Mouse (Mus musculus) lung, postnatal 0 days (tissue): ENCODE measurements around the gene Ccdc63. TPM values are rescaled to one million over a fixed set of nuclear protein-coding genes. Genes with fewer than 3 reads are reported as not detected.

Source experiments
- ATAC-seq: fragments of 200-750 bp; cut with Nextera tagmentation; 2 replicates; pipeline ENCODE4 v1.8.0; 2017; ENCODE audit warnings: moderate library complexity
- DNase-seq: peaks from one replicate; pipeline ENCODE4 v3.0.0-alpha.2; 2016; ENCODE audit warnings: low spot score
- H3K27ac ChIP-seq: fragments of 300-500 bp; sonication (generic); 2 replicates; pipeline ENCODE4 v1.5.1; 2014; ENCODE audit warnings: antibody characterized with exemption, mild to moderate bottlenecking, low read length, mixed read lengths
- H3K27me3 ChIP-seq: fragments of 300-500 bp; sonication (generic); replicated peaks from 2 replicates; pipeline ENCODE4 v1.6.1; 2014; ENCODE audit warnings: low read length, mixed read lengths; ENCODE audit not compliant: insufficient read depth
- H3K36me3 ChIP-seq: fragments of 300-500 bp; sonication (generic); 2 replicates; pipeline ENCODE4 v1.6.1; 2014; ENCODE audit warnings: low read length, mixed read lengths; ENCODE audit not compliant: insufficient read depth
- H3K4me1 ChIP-seq: fragments of 300-500 bp; sonication (generic); 2 replicates; pipeline ENCODE4 v1.6.1; 2014; ENCODE audit warnings: antibody characterized with exemption, low read depth, low read length, mixed read lengths; ENCODE audit not compliant: insufficient read depth
- H3K4me2 ChIP-seq: fragments of 300-500 bp; sonication (generic); replicated peaks from 2 replicates; pipeline ENCODE4 v1.6.1; 2014; ENCODE audit warnings: low read depth, mild to moderate bottlenecking, low read length, moderate library complexity, mixed read lengths
- H3K4me3 ChIP-seq: fragments of 300-500 bp; sonication (generic); 2 replicates; pipeline ENCODE4 v1.5.1; 2014; ENCODE audit warnings: low read depth, low read length
- H3K9ac ChIP-seq: fragments of 300-500 bp; sonication (generic); replicated peaks from 2 replicates; pipeline ENCODE4 v1.6.1; 2014; ENCODE audit warnings: low read depth, mild to moderate bottlenecking
- H3K9me3 ChIP-seq: fragments of 300-500 bp; sonication (generic); 2 replicates; pipeline ENCODE4 v1.6.1; 2016; ENCODE audit warnings: low read length, mixed read lengths
- CTCF ChIP-seq: IDR thresholded peaks from 2 replicates; pipeline ENCODE4 v1.5.1; 2016; ENCODE audit warnings: antibody characterized with exemption, mild to moderate bottlenecking
- EP300 ChIP-seq: IDR thresholded peaks from 2 replicates; pipeline ENCODE4 v1.6.1; 2016; ENCODE audit warnings: antibody characterized with exemption, mild to moderate bottlenecking, control low read depth
- WGBS: fragments of 180-500 bp; shearing (Covaris S2); extraction: QIAGEN DNeasy Blood & Tissue Kit; methylation state at CpG from one replicate; pipeline ENCODE4 v1.1.7; 2014; 5-methylcytosine and 5-hydroxymethylcytosine counted together
- polyA plus RNA-seq: library from polyadenylated mRNA; unstranded; fragments of >200 nt; fragmentation: Nextera tagmentation; extraction: Ambion mirVana; gene quantifications from 2 replicates; pipeline ENCODE4 v1.2.1, GENCODE M21; 2015

Ccdc63 gene
- polyA plus RNA-seq, 1 experiment from 2014 or later: 0.18 TPM

DNA sequence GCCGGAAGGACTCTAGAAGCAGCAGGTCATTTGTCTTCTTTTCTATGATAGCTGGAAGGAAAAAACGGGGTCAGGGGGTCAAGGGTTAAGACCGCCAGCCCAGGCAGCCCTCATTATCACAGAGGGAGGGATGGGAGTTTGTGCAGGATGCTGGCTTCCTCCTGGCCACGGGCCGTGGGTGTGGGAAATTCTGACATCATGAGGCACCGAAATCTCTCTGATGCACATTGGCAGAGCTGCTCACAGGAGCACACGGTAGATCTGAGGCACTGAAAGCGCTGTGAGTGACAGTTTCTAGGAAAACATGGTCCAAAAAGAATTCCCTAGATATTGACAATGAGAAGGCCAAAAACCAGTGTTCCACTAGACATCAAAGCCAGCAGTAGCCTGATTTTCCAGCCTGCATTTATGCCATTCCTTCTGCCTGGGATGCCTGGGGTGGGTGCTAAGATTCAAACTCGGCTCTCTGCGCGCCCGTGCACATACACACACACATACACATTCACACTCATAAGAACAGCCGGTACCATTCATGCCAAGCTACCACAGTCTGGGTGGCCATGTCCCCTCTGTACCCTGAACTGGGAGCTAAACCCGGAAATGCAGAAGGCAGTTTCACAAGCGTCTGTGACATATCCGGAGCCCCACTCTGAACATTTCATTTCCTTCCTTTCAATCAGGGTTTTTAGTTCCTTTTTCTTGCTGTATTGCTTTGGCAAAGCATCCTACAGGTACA is 31.1 kb downstream of the Ccdc63 start:
- Histone ChIP-seq H3K9ac (no peak overlapping the region), H3K4me3 (no peak overlapping the region), H3K9me3 (no peaks in the 10 kb centered on the region), H3K36me3 (no peaks in the 10 kb centered on the region), H3K27ac (no peak overlapping the region), H3K27me3 (no peaks in the 10 kb centered on the region), H3K4me1 (no peaks in the 10 kb centered on the region), H3K4me2 (no peak overlapping the region)
- DNase-seq: no peak
- TF ChIP-seq EP300 (no peak), CTCF (no peak)
- WGBS: 49% methylated on average over 16 of the region's 16 CpGs
- ATAC-seq: 0 out of 2 replicates have a peak, but pooled peaks have one; percentile 21

DNA sequence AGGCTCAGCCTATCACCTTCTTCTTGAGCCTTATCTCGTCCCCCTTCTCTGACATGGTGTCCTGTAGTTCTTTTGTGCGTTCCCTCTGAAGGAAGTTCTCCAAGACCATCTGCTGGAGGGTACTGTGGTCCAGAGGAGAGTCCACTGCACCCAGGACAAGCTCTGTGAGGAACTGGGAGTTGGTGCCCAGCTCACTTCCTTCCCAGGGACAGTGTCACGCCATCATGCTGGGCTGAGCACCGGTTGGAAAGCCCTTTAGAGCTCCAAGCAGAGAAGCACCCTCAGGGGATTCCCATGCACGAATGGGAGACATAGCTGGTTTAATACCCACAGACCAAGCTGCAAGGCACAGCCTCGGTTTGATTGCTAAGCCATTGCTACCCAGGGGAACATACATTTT is 32.5 kb downstream of the Ccdc63 start:
- H3K36me3 ChIP-seq: no peaks in the 10 kb centered on the region
- no peaks in the 10 kb centered on the region for H3K4me1 ChIP-seq
- ATAC-seq: no peak
- no peak for DNase-seq
- no peak overlapping the region for H3K27ac ChIP-seq
- no peaks in the 10 kb centered on the region for H3K27me3 ChIP-seq
- TF ChIP-seq EP300 (no peak), CTCF (no peak)
- H3K4me3 ChIP-seq: no peak overlapping the region
- no peak overlapping the region for H3K9ac ChIP-seq
- H3K4me2 ChIP-seq: no peak overlapping the region
- H3K9me3 ChIP-seq: no peaks in the 10 kb centered on the region
- WGBS: 56% methylated on average over 6 of the region's 6 CpGs

GRCm38 (mm10) chr5:122106212-122106611 is 34.4 kb downstream of the Ccdc63 start:
- TF ChIP-seq EP300 (no peak), CTCF (no peak)
- 70% methylated on average over 6 of the region's 6 CpGs for WGBS
- ATAC-seq (no peak), DNase-seq (no peak)
- Histone ChIP-seq H3K36me3 (no peaks in the 10 kb centered on the region), H3K27me3 (no peaks in the 10 kb centered on the region), H3K4me2 (no peak overlapping the region), H3K27ac (no peak overlapping the region), H3K4me3 (no peak overlapping the region), H3K4me1 (no peaks in the 10 kb centered on the region), H3K9ac (no peak overlapping the region), H3K9me3 (no peaks in the 10 kb centered on the region)

GRCm38 (mm10) chr5:122104981-122105380 is 35.6 kb downstream of the Ccdc63 start:
- no peaks in the 10 kb centered on the region for H3K27me3 ChIP-seq
- H3K36me3 ChIP-seq: no peaks in the 10 kb centered on the region
- DNase-seq (no peak), ATAC-seq (no peak)
- no peak overlapping the region for H3K27ac ChIP-seq
- H3K9ac ChIP-seq: no peak overlapping the region
- H3K4me1 ChIP-seq: no peaks in the 10 kb centered on the region
- H3K4me3 ChIP-seq: no peak overlapping the region
- H3K9me3 ChIP-seq: no peaks in the 10 kb centered on the region
- TF ChIP-seq CTCF (no peak), EP300 (no peak)
- H3K4me2 ChIP-seq: no peak overlapping the region
- WGBS: 75% methylated on average over 9 of the region's 9 CpGs

- 27% methylated on average over 2 of the region's 2 CpGs for WGBS
- DNase-seq: peak; percentile 49
These were observed 36.4 kb downstream of the Ccdc63 start for GRCm38 (mm10) chr5:122104201-122104600.

GRCm38 (mm10) chr5:122103075-122103474 is 37.5 kb downstream of the Ccdc63 start:
- DNase-seq: no peak
- Histone ChIP-seq H3K4me3 (no peak overlapping the region), H3K4me1 (no peaks in the 10 kb centered on the region), H3K9me3 (no peaks in the 10 kb centered on the region), H3K4me2 (no peak overlapping the region; the same call in 1 of the 2 replicates), H3K27ac (no peak overlapping the region), H3K36me3 (no peaks in the 10 kb centered on the region), H3K27me3 (no peaks in the 10 kb centered on the region), H3K9ac (no peak overlapping the region)
- 34% methylated on average over 12 of the region's 12 CpGs for WGBS
- TF ChIP-seq CTCF (no peak), EP300 (no peak)
- no peak for ATAC-seq

More at GRCm38 (mm10) chr5:122104201-122104600, 36.4 kb downstream of the Ccdc63 start:
- Histone ChIP-seq H3K9ac (no peak overlapping the region), H3K27me3 (no peaks in the 10 kb centered on the region), H3K9me3 (no peaks in the 10 kb centered on the region), H3K36me3 (no peaks in the 10 kb centered on the region), H3K4me2 (no peak overlapping the region), H3K4me3 (no peak overlapping the region), H3K4me1 (no peaks in the 10 kb centered on the region), H3K27ac (no peak overlapping the region)
- no peak for ATAC-seq
- TF ChIP-seq EP300: no peak
- TF ChIP-seq CTCF: peak; percentile 75
